Mouse (Mus musculus) heart, postnatal 25 days (tissue): Measurements from ENCODE around the gene Nfil3. TPM values are rescaled to one million over a fixed set of nuclear protein-coding genes. Genes with fewer than 3 reads are reported as not detected.
A peak's percentile ranks its signal among the peaks of the same experiment; 100 is the strongest.

Experiments used
- DNase-seq: peaks from one replicate; pipeline ENCODE4 v3.0.0; 2022; ENCODE audit warnings: low spot score
- intact Hi-C: fragments of 180-260 bp; cut with DNase I; formaldehyde crosslinking; loops from one replicate; pipeline ENCODE4 v1.15.1; 2025
- total RNA-seq, 2 experiments: library from RNA; stranded (reverse); gene quantifications; 2 replicates each; pipeline ENCODE4 v1.2.3; 2021

Gene Nfil3
- total RNA-seq, 2 experiments from 2014 or later: 13.3 to 36.5 TPM

GRCm38 (mm10) chr13:52953779-52954553, 26.9 kb downstream of the Nfil3 start:
- DNase-seq: no peak
- intact Hi-C loops: no loop called here

DNA sequence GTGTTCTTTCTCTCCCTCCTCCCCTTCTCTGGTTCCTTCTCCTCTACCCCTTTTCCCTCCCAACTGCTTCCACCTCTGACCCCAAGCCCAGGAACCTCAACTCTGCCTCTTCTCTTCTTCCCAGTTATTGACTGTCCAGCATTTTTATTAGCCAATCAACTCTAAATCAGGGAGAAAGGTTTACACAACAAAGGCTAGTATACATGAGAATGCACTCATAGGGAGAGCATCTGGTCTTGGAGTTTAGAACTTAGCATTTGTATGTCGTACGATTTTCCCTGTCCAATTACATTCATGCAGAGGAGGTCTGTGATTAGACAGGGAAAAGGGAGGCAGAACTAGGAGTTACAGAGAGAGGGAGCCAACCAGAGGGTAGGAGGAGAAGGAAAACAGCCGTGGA, 31.7 kb downstream of the Nfil3 start:
- intact Hi-C loops: no loop called here
- no peak for DNase-seq

DNA sequence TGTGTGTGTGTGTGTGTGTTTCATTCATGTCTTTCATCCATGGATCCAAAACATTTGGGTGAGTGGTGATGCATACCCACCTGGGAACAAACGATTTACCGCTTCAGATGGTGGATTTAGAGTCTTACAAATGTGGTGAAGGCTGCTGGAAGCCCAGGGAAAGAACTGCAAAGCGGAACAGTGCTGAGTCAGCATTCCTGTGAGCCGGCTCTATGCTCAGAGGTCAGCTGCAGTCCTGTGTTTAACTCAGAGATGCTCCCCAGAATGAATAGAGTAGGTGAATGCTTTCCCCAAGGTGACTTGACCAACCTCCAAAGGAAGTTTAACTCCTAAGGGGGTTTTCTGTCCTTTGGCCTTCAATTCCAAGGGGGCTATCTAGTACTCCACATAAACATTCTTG, 33.3 kb downstream of the Nfil3 start:
- no peak for DNase-seq
- intact Hi-C loops: no loop called here

GRCm38 (mm10) chr13:52945769-52946168, 35.1 kb downstream of the Nfil3 start:
- DNase-seq: no peak
- intact Hi-C loops: no loop called here

GRCm38 (mm10) chr13:52944116-52944515, 36.8 kb downstream of the Nfil3 start:
- no peak for DNase-seq
- intact Hi-C loops: no loop called here

GRCm38 (mm10) chr13:52942876-52943388, 37.9 kb downstream of the Nfil3 start:
- intact Hi-C loops: no loop called here
- DNase-seq: no peak

DNA sequence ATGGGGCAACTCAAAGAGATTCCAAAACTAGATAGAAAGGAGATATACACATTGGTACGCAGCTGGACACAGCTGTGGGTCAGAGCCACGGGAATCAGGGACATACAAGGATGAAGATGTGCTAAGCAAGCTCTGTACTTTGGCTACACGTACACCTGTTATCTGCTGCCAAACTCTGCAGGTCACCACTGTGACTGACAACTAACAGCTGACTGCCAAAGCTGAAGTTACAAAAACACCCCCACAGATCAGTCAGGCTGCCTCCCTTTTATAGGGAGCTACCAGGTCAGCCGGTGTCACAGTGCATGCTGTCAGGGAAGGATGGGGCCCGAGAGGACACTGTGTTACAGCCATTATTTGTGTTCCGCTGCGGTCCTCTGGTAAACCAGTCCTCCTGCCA, 39.9 kb downstream of the Nfil3 start:
- DNase-seq: no peak

GRCm38 (mm10) chr13:52930582-52930981, 50.3 kb downstream of the Nfil3 start:
- intact Hi-C loops: no loop called here

More for the DNA sequence above, 39.9 kb downstream of the Nfil3 start:
- intact Hi-C loops: no loop called here

GRCm38 (mm10) chr13:52929209-52930171, 51.4 kb downstream of the Nfil3 start, which contains the start of gene Auh:
Gene Auh (minus strand): TSS chr13:52929681.
- DNase-seq: peak; percentile 58
- intact Hi-C loops: loop anchor here (2.0 kb wide), 1 partner anchor 51 kb away; the partner anchor contains the start of gene Nfil3

More at GRCm38 (mm10) chr13:52930582-52930981, 50.3 kb downstream of the Nfil3 start:
- no peak for DNase-seq

DNA sequence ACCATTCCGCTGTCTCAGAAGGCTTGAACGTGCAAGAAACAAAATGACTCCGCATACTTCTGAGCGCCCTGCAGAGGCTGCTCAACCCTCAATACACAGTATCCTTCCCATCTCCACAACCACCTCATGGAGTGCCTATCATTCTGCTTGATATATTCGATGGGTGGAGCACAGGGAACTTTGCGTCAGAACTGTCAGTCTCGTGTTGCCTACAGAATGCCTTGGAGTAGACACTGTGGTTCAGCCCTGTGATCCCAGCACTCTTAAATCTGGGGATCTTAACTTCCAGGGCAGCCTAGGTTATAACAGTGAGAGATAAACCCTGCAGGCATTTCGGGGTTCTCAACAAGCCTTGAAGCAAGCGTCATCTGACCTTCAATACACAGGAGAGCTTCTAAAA, 52.5 kb downstream of the Nfil3 start:
- no peak for DNase-seq
- intact Hi-C loops: loop anchor here (2.0 kb wide), 1 partner anchor 52 kb away; the partner anchor contains the start of gene Nfil3

- intact Hi-C loops: no loop called here
- DNase-seq: no peak
Measured at GRCm38 (mm10) chr13:52924457-52924856, 56.4 kb downstream of the Nfil3 start.

- no peak for DNase-seq
- intact Hi-C loops: no loop called here
Measured at GRCm38 (mm10) chr13:52921966-52922365, 58.9 kb downstream of the Nfil3 start.

DNA sequence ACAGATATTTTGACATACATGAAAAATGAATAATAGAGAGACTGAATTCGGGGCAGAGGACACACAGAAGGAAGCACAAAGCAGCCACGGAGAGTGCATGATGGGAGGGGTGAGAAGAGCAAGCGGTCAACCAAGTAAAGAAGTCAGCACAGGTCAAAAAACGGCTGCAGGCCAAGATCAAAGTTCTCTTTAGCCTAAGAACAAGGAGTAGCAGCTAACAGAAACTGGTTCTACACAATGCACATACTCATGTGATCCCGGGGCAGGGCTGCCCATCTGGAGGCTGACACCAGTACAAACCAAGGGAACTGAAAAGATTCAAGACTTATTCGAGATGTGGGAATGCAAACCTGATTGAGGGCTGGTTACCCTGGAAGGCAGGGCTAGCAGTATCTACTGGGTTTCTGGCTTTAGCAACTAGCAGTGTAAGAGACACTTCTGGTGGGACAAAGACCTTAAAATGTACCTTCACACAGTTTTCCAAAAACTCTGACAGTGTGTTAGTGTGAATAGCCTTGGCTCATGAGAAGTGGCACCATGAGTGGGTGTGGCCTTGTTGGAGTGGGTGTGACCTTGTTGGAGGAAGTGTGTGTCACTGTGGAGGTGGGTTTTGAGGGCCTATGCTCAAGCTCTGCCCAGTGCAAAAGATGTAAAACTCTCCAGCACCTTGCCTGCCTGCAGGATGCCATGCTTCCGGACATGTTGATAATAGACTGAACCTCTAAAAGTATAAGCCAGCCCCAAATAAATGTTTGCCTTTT, 59.6 kb downstream of the Nfil3 start:
- DNase-seq: no peak
- intact Hi-C loops: no loop called here

GRCm38 (mm10) chr13:52919790-52920352, 61.0 kb downstream of the Nfil3 start:
- intact Hi-C loops: no loop called here
- no peak for DNase-seq

- DNase-seq: no peak
- intact Hi-C loops: no loop called here
Measured at GRCm38 (mm10) chr13:52918333-52918732, 62.5 kb downstream of the Nfil3 start.
